Mouse (Mus musculus): Measurements from ENCODE around the gene Arpp21. TPM values are rescaled to one million over a fixed set of nuclear protein-coding genes. Genes with fewer than 3 reads are reported as not detected.

Arpp21 gene
- polyA plus RNA-seq, 1 experiment from 2014 or later: 29.5 TPM

GRCm38 (mm10) chr9:112188358-112188893 is 47.3 kb downstream of the Arpp21 start:
- no peaks in the 10 kb centered on the region; the same call in 1 of the 2 replicates for H3K27me3 ChIP-seq
- WGBS: 48% methylated on average over 12 of the region's 12 CpGs
- ATAC-seq: no peak
- H3K4me3 ChIP-seq (replicated peaks): no peak overlapping the region
- H3K27ac ChIP-seq: no peak overlapping the region
- no peaks in the 10 kb centered on the region for H3K36me3 ChIP-seq
- 0 out of 2 replicates have a peak overlapping the region, but pooled peaks have one; percentile 6 for H3K4me2 ChIP-seq (replicated peaks)
- H3K4me1 ChIP-seq (replicated peaks): peaks cover 37% of the 10 kb centered on the region
- H3K9me3 ChIP-seq: no peaks in the 10 kb centered on the region
- H3K9ac ChIP-seq (replicated peaks): no peak overlapping the region

GRCm38 (mm10) chr9:112187667-112188066 is 48.1 kb downstream of the Arpp21 start:
- no peak overlapping the region for H3K27ac ChIP-seq
- no peaks in the 10 kb centered on the region for H3K36me3 ChIP-seq
- H3K4me1 ChIP-seq (replicated peaks): peaks cover 37% of the 10 kb centered on the region
- no peak for ATAC-seq
- WGBS: 36% methylated on average over 14 of the region's 14 CpGs
- H3K4me2 ChIP-seq (replicated peaks): no peak overlapping the region; the same call in 1 of the 2 replicates
- no peaks in the 10 kb centered on the region; the same call in 1 of the 2 replicates for H3K27me3 ChIP-seq
- H3K9me3 ChIP-seq: no peaks in the 10 kb centered on the region
- H3K9ac ChIP-seq (replicated peaks): no peak overlapping the region
- H3K4me3 ChIP-seq (replicated peaks): no peak overlapping the region

GRCm38 (mm10) chr9:112186336-112187305 is 49.1 kb downstream of the Arpp21 start:
- Histone ChIP-seq H3K9ac (replicated peaks) (no peak overlapping the region; the same call in 1 of the 2 replicates), H3K27ac (no peak overlapping the region), H3K36me3 (no peaks in the 10 kb centered on the region), H3K4me1 (replicated peaks) (peaks cover 37% of the 10 kb centered on the region), H3K9me3 (no peaks in the 10 kb centered on the region), H3K27me3 (no peaks in the 10 kb centered on the region; the same call in 1 of the 2 replicates), H3K4me3 (replicated peaks) (no peak overlapping the region), H3K4me2 (replicated peaks) (peak overlapping the region; percentile 21)
- ATAC-seq: peak; percentile 70; the same call in 1 of the 2 replicates
- 13% methylated on average over 14 of the region's 14 CpGs for WGBS

GRCm38 (mm10) chr9:112185746-112186145 is 50.0 kb downstream of the Arpp21 start:
- Histone ChIP-seq H3K4me1 (replicated peaks) (peaks cover 37% of the 10 kb centered on the region), H3K9ac (replicated peaks) (no peak overlapping the region), H3K4me3 (replicated peaks) (no peak overlapping the region), H3K9me3 (no peaks in the 10 kb centered on the region), H3K27ac (no peak overlapping the region), H3K27me3 (no peaks in the 10 kb centered on the region; the same call in 1 of the 2 replicates), H3K4me2 (replicated peaks) (no peak overlapping the region), H3K36me3 (no peaks in the 10 kb centered on the region)
- ATAC-seq: peak; percentile 32; the same call in 1 of the 2 replicates
- 59% methylated on average over 10 of the region's 10 CpGs for WGBS

- no peak overlapping the region for H3K9ac ChIP-seq (replicated peaks)
- 81% methylated on average over 3 of the region's 3 CpGs for WGBS
Measured at GRCm38 (mm10) chr9:112182738-112183137, 53.0 kb downstream of the Arpp21 start.

GRCm38 (mm10) chr9:112180006-112180405 is 55.7 kb downstream of the Arpp21 start:
- no peaks in the 10 kb centered on the region for H3K36me3 ChIP-seq
- peaks cover 13% of the 10 kb centered on the region for H3K4me1 ChIP-seq (replicated peaks)
- no peak overlapping the region for H3K4me3 ChIP-seq (replicated peaks)
- no peak overlapping the region for H3K9ac ChIP-seq (replicated peaks)
- H3K27ac ChIP-seq: no peak overlapping the region
- H3K9me3 ChIP-seq: no peaks in the 10 kb centered on the region
- WGBS: 84% methylated on average over 4 of the region's 4 CpGs
- no peak overlapping the region for H3K4me2 ChIP-seq (replicated peaks)
- H3K27me3 ChIP-seq: 0 out of 2 replicates have a peak, but pooled peaks cover 3% of the 10 kb centered on the region
- ATAC-seq: no peak

More at GRCm38 (mm10) chr9:112182738-112183137, 53.0 kb downstream of the Arpp21 start:
- H3K4me3 ChIP-seq (replicated peaks): no peak overlapping the region
- peaks cover 21% of the 10 kb centered on the region for H3K4me1 ChIP-seq (replicated peaks)
- no peak overlapping the region for H3K4me2 ChIP-seq (replicated peaks)
- ATAC-seq: no peak
- no peaks in the 10 kb centered on the region for H3K36me3 ChIP-seq
- peaks cover 3% of the 10 kb centered on the region; the same call in 1 of the 2 replicates for H3K27me3 ChIP-seq
- no peaks in the 10 kb centered on the region for H3K9me3 ChIP-seq
- no peak overlapping the region for H3K27ac ChIP-seq

- H3K4me2 ChIP-seq (replicated peaks): no peak overlapping the region
- H3K4me1 ChIP-seq (replicated peaks): peaks cover 28% of the 10 kb centered on the region
- no peak overlapping the region for H3K4me3 ChIP-seq (replicated peaks)
- no peak overlapping the region for H3K9ac ChIP-seq (replicated peaks)
- no peak for ATAC-seq
- H3K36me3 ChIP-seq: no peaks in the 10 kb centered on the region
- no peak overlapping the region for H3K27ac ChIP-seq
- H3K9me3 ChIP-seq: no peaks in the 10 kb centered on the region
- H3K27me3 ChIP-seq: 0 out of 2 replicates have a peak, but pooled peaks cover 3% of the 10 kb centered on the region
- 57% methylated on average over 5 of the region's 5 CpGs for WGBS
Measured at GRCm38 (mm10) chr9:112178438-112178837, 57.3 kb downstream of the Arpp21 start.

- WGBS: 74% methylated on average over 2 of the region's 2 CpGs
- H3K27me3 ChIP-seq: 0 out of 2 replicates have a peak, but pooled peaks cover 3% of the 10 kb centered on the region
Measured at GRCm38 (mm10) chr9:112177569-112177968, 58.2 kb downstream of the Arpp21 start.

GRCm38 (mm10) chr9:112176317-112176716 is 59.4 kb downstream of the Arpp21 start:
- no peak for ATAC-seq
- no peak overlapping the region for H3K27ac ChIP-seq
- H3K4me1 ChIP-seq (replicated peaks): peaks cover 28% of the 10 kb centered on the region
- H3K27me3 ChIP-seq: 0 out of 2 replicates have a peak, but pooled peaks cover 3% of the 10 kb centered on the region
- no peaks in the 10 kb centered on the region for H3K36me3 ChIP-seq
- H3K9ac ChIP-seq (replicated peaks): no peak overlapping the region
- no peaks in the 10 kb centered on the region for H3K9me3 ChIP-seq
- 71% methylated on average over 6 of the region's 6 CpGs for WGBS
- no peak overlapping the region for H3K4me3 ChIP-seq (replicated peaks)
- H3K4me2 ChIP-seq (replicated peaks): no peak overlapping the region

More at GRCm38 (mm10) chr9:112177569-112177968, 58.2 kb downstream of the Arpp21 start:
- H3K4me2 ChIP-seq (replicated peaks): no peak overlapping the region
- peaks cover 28% of the 10 kb centered on the region for H3K4me1 ChIP-seq (replicated peaks)
- H3K4me3 ChIP-seq (replicated peaks): no peak overlapping the region
- no peak overlapping the region for H3K9ac ChIP-seq (replicated peaks)
- H3K36me3 ChIP-seq: no peaks in the 10 kb centered on the region
- no peak for ATAC-seq
- H3K27ac ChIP-seq: no peak overlapping the region
- no peaks in the 10 kb centered on the region for H3K9me3 ChIP-seq

GRCm38 (mm10) chr9:112174407-112175357 is 61.1 kb downstream of the Arpp21 start:
- ATAC-seq: peak; percentile 88
- peaks cover 28% of the 10 kb centered on the region for H3K4me1 ChIP-seq (replicated peaks)
- WGBS: 16% methylated on average over 15 of the region's 15 CpGs
- peak overlapping the region; percentile 58 for H3K27ac ChIP-seq
- no peaks in the 10 kb centered on the region for H3K27me3 ChIP-seq
- H3K36me3 ChIP-seq: no peaks in the 10 kb centered on the region
- no peak overlapping the region for H3K9ac ChIP-seq (replicated peaks)
- H3K4me3 ChIP-seq (replicated peaks): peak overlapping the region; percentile 12; the same call in 1 of the 2 replicates
- H3K9me3 ChIP-seq: no peaks in the 10 kb centered on the region
- H3K4me2 ChIP-seq (replicated peaks): peak overlapping the region; percentile 40

- 94% methylated on average over 5 of the region's 5 CpGs for WGBS
- ATAC-seq: no peak
- H3K9ac ChIP-seq (replicated peaks): no peak overlapping the region
- H3K36me3 ChIP-seq: no peaks in the 10 kb centered on the region
- H3K9me3 ChIP-seq: no peaks in the 10 kb centered on the region
- H3K4me3 ChIP-seq (replicated peaks): no peak overlapping the region
- H3K4me2 ChIP-seq (replicated peaks): no peak overlapping the region; the same call in 1 of the 2 replicates
- no peak overlapping the region; the same call in 1 of the 2 replicates for H3K27ac ChIP-seq
- peaks cover 28% of the 10 kb centered on the region for H3K4me1 ChIP-seq (replicated peaks)
- H3K27me3 ChIP-seq: no peaks in the 10 kb centered on the region
Measured at GRCm38 (mm10) chr9:112173778-112174177, 62.0 kb downstream of the Arpp21 start.

All from midbrain, embryonic 13.5 days (tissue).